Mouse (Mus musculus): ENCODE measurements around the gene Elfn2.

GRCm38 (mm10) chr15:78626285-78626684 is 92.3 kb downstream of the Elfn2 start:
- TF ChIP-seq POLR2A (IDR thresholded peaks at IDR 0.05; ENCODE audit: low read depth, low read length) = no peak
- no peak for TF ChIP-seq CTCF (IDR thresholded peaks at IDR 0.05; ENCODE audit: extremely low read depth, insufficient read length, insufficient replicate concordance, low read depth, low read length)
